Mouse (Mus musculus) urinary bladder, postnatal 4 days (tissue): ENCODE measurements around the gene Dcp1b.

Experiments
- DNase-seq, 2 experiments: peaks; one replicate each; pipeline ENCODE4 v3.0.0; 2021 to 2022; ENCODE audit warnings: low spot score in 2 of 2

The Dcp1b gene

GRCm38 (mm10) chr6:119175078-119175853 is at the start of gene Dcp1b:
Dcp1b (plus strand) TSS chr6:119175253.
- peak; percentile 83 to 89 for DNase-seq

GRCm38 (mm10) chr6:119126991-119127390 is 48.1 kb upstream of the Dcp1b start:
- no peak for DNase-seq

- DNase-seq: no peak
Measured at GRCm38 (mm10) chr6:119128076-119128475, 47.0 kb upstream of the Dcp1b start.

GRCm38 (mm10) chr6:119128521-119128920 is 46.5 kb upstream of the Dcp1b start:
- DNase-seq: no peak

GRCm38 (mm10) chr6:119129664-119130063 is 45.4 kb upstream of the Dcp1b start:
- no peak for DNase-seq

- DNase-seq: no peak
Measured at GRCm38 (mm10) chr6:119132111-119132735, 42.8 kb upstream of the Dcp1b start.

GRCm38 (mm10) chr6:119132863-119133262 is 42.2 kb upstream of the Dcp1b start:
- no peak for DNase-seq

GRCm38 (mm10) chr6:119137768-119138167 is 37.3 kb upstream of the Dcp1b start:
- no peak for DNase-seq

- no peak for DNase-seq
Measured at GRCm38 (mm10) chr6:119139561-119139960, 35.5 kb upstream of the Dcp1b start.

GRCm38 (mm10) chr6:119145109-119145508 is 29.9 kb upstream of the Dcp1b start:
- no peak for DNase-seq

GRCm38 (mm10) chr6:119165677-119166076 is 9.4 kb upstream of the Dcp1b start:
- DNase-seq: no peak

GRCm38 (mm10) chr6:119174307-119175074 is 562 bp upstream of the Dcp1b start:
- no peak for DNase-seq

- no peak for DNase-seq
Measured at GRCm38 (mm10) chr6:119176103-119176502, 1.1 kb downstream of the Dcp1b start.

GRCm38 (mm10) chr6:119177101-119177500 is 2.0 kb downstream of the Dcp1b start:
- no peak for DNase-seq

GRCm38 (mm10) chr6:119180188-119180587 is 5.1 kb downstream of the Dcp1b start:
- DNase-seq: no peak

GRCm38 (mm10) chr6:119182211-119182610 is 7.2 kb downstream of the Dcp1b start:
- DNase-seq: peak in 1 of 2 experiments; percentile 46

- DNase-seq: peak in 1 of 2 experiments; percentile 44
Measured at GRCm38 (mm10) chr6:119183781-119184180, 8.7 kb downstream of the Dcp1b start.

- DNase-seq: no peak
Measured at GRCm38 (mm10) chr6:119186658-119187057, 11.6 kb downstream of the Dcp1b start.

- no peak for DNase-seq
Measured at GRCm38 (mm10) chr6:119187631-119188030, 12.6 kb downstream of the Dcp1b start.

GRCm38 (mm10) chr6:119191478-119191877 is 16.4 kb downstream of the Dcp1b start:
- DNase-seq: no peak

GRCm38 (mm10) chr6:119193571-119194154 is 18.6 kb downstream of the Dcp1b start:
- no peak for DNase-seq

GRCm38 (mm10) chr6:119194161-119194560 is 19.1 kb downstream of the Dcp1b start:
- DNase-seq: no peak
